Mouse (Mus musculus): ENCODE measurements at regions not wholly inside any gene's neighbourhood (a gene's known extent, or its start where the extent isn't known, plus 50 kb on each side); places are given as distances from the start of the nearest gene placed in this dataset.

GRCm38 (mm10) chrX:167103501-167104246 lies 105.4 kb downstream of the Tmsb4x start:
- WGBS: 36% methylated on average over 12 of the region's 12 CpGs
- 0 out of 2 replicates have a peak overlapping the region, but pooled peaks have one; percentile 27 for H3K27ac ChIP-seq (ENCODE audit: low read depth, low read length)
- no peaks in the 10 kb centered on the region for H3K4me1 ChIP-seq (replicated peaks; ENCODE audit: control insufficient read depth, insufficient read depth, low read length)
- H3K9ac ChIP-seq (ENCODE audit: low read depth, low read length): no peak overlapping the region
- H3K36me3 ChIP-seq (ENCODE audit: control insufficient read depth, insufficient read depth, low read length): no peaks in the 10 kb centered on the region
- peaks cover 14% of the 10 kb centered on the region for H3K27me3 ChIP-seq (ENCODE audit: control insufficient read depth, insufficient read depth, low read length)
- no peak for ATAC-seq (ENCODE audit: low FRiP score)
- no peak overlapping the region for H3K4me3 ChIP-seq (ENCODE audit: low read depth, low read length)
- no peak overlapping the region for H3K4me2 ChIP-seq (replicated peaks; ENCODE audit: low read depth, low read length)
- peak; percentile 10 for DNase-seq (ENCODE audit: low spot score)
- H3K9me3 ChIP-seq (ENCODE audit: control insufficient read depth, low read length): no peaks in the 10 kb centered on the region

GRCm38 (mm10) chrX:167101929-167102328 lies 107.2 kb downstream of the Tmsb4x start:
- H3K27ac ChIP-seq (ENCODE audit: low read depth, low read length): no peak overlapping the region
- no peak overlapping the region for H3K4me3 ChIP-seq (ENCODE audit: low read depth, low read length)
- no peak overlapping the region for H3K9ac ChIP-seq (ENCODE audit: low read depth, low read length)
- H3K4me1 ChIP-seq (replicated peaks; ENCODE audit: control insufficient read depth, insufficient read depth, low read length): no peaks in the 10 kb centered on the region
- no peaks in the 10 kb centered on the region for H3K9me3 ChIP-seq (ENCODE audit: control insufficient read depth, low read length)
- no peak for DNase-seq (ENCODE audit: low spot score)
- no peaks in the 10 kb centered on the region for H3K36me3 ChIP-seq (ENCODE audit: control insufficient read depth, insufficient read depth, low read length)
- peaks cover 14% of the 10 kb centered on the region for H3K27me3 ChIP-seq (ENCODE audit: control insufficient read depth, insufficient read depth, low read length)
- H3K4me2 ChIP-seq (replicated peaks; ENCODE audit: low read depth, low read length): no peak overlapping the region
- no peak for ATAC-seq (ENCODE audit: low FRiP score)
- WGBS: 45% methylated on average over 2 of the region's 2 CpGs

- no peaks in the 10 kb centered on the region for H3K36me3 ChIP-seq (ENCODE audit: control insufficient read depth, insufficient read depth, low read length)
- no peak overlapping the region for H3K4me2 ChIP-seq (replicated peaks; ENCODE audit: low read depth, low read length)
- no peak overlapping the region for H3K27ac ChIP-seq (ENCODE audit: low read depth, low read length)
- H3K4me1 ChIP-seq (replicated peaks; ENCODE audit: control insufficient read depth, insufficient read depth, low read length): no peaks in the 10 kb centered on the region
- 59% methylated on average over 6 of the region's 6 CpGs for WGBS
- H3K27me3 ChIP-seq (ENCODE audit: control insufficient read depth, insufficient read depth, low read length): peaks cover 6% of the 10 kb centered on the region
- no peak overlapping the region for H3K4me3 ChIP-seq (ENCODE audit: low read depth, low read length)
- H3K9ac ChIP-seq (ENCODE audit: low read depth, low read length): no peak overlapping the region
- DNase-seq (ENCODE audit: low spot score) (no peak), ATAC-seq (ENCODE audit: low FRiP score) (no peak)
- H3K9me3 ChIP-seq (ENCODE audit: control insufficient read depth, low read length): no peaks in the 10 kb centered on the region
Measured at GRCm38 (mm10) chrX:167099411-167099810, 109.7 kb downstream of the Tmsb4x start.

GRCm38 (mm10) chrX:167098914-167099313 lies 110.2 kb downstream of the Tmsb4x start:
- ATAC-seq (ENCODE audit: low FRiP score) (no peak), DNase-seq (ENCODE audit: low spot score) (no peak)
- Histone ChIP-seq H3K9ac (ENCODE audit: low read depth, low read length) (no peak overlapping the region), H3K36me3 (ENCODE audit: control insufficient read depth, insufficient read depth, low read length) (no peaks in the 10 kb centered on the region), H3K27me3 (ENCODE audit: control insufficient read depth, insufficient read depth, low read length) (peaks cover 4% of the 10 kb centered on the region), H3K4me3 (ENCODE audit: low read depth, low read length) (no peak overlapping the region), H3K4me1 (replicated peaks; ENCODE audit: control insufficient read depth, insufficient read depth, low read length) (no peaks in the 10 kb centered on the region), H3K9me3 (ENCODE audit: control insufficient read depth, low read length) (no peaks in the 10 kb centered on the region), H3K27ac (ENCODE audit: low read depth, low read length) (no peak overlapping the region), H3K4me2 (replicated peaks; ENCODE audit: low read depth, low read length) (no peak overlapping the region)
- WGBS: 70% methylated on average over 3 of the region's 3 CpGs

- Histone ChIP-seq H3K4me2 (replicated peaks; ENCODE audit: low read depth, low read length) (no peak overlapping the region), H3K9me3 (ENCODE audit: control insufficient read depth, low read length) (no peaks in the 10 kb centered on the region), H3K4me3 (ENCODE audit: low read depth, low read length) (no peak overlapping the region), H3K27ac (ENCODE audit: low read depth, low read length) (no peak overlapping the region), H3K27me3 (ENCODE audit: control insufficient read depth, insufficient read depth, low read length) (no peaks in the 10 kb centered on the region), H3K36me3 (ENCODE audit: control insufficient read depth, insufficient read depth, low read length) (no peaks in the 10 kb centered on the region), H3K9ac (ENCODE audit: low read depth, low read length) (no peak overlapping the region), H3K4me1 (replicated peaks; ENCODE audit: control insufficient read depth, insufficient read depth, low read length) (no peaks in the 10 kb centered on the region)
- DNase-seq (ENCODE audit: low spot score): no peak
- ATAC-seq (ENCODE audit: low FRiP score): no peak
- WGBS: 80% methylated on average over 1 of the region's 1 CpGs
Measured at GRCm38 (mm10) chrX:167091841-167092240, 117.3 kb downstream of the Tmsb4x start.

GRCm38 (mm10) chrX:167088930-167089329 lies 120.2 kb downstream of the Tmsb4x start:
- WGBS: 71% methylated on average over 3 of the region's 3 CpGs
- no peak overlapping the region for H3K9ac ChIP-seq (ENCODE audit: low read depth, low read length)
- H3K27ac ChIP-seq (ENCODE audit: low read depth, low read length): no peak overlapping the region
- no peaks in the 10 kb centered on the region for H3K27me3 ChIP-seq (ENCODE audit: control insufficient read depth, insufficient read depth, low read length)
- H3K4me3 ChIP-seq (ENCODE audit: low read depth, low read length): no peak overlapping the region
- H3K36me3 ChIP-seq (ENCODE audit: control insufficient read depth, insufficient read depth, low read length): no peaks in the 10 kb centered on the region
- no peak for DNase-seq (ENCODE audit: low spot score)
- H3K9me3 ChIP-seq (ENCODE audit: control insufficient read depth, low read length): no peaks in the 10 kb centered on the region
- H3K4me1 ChIP-seq (replicated peaks; ENCODE audit: control insufficient read depth, insufficient read depth, low read length): no peaks in the 10 kb centered on the region
- H3K4me2 ChIP-seq (replicated peaks; ENCODE audit: low read depth, low read length): no peak overlapping the region
- ATAC-seq (ENCODE audit: low FRiP score): no peak

- no peak for ATAC-seq (ENCODE audit: low FRiP score)
- no peak overlapping the region for H3K27ac ChIP-seq (ENCODE audit: low read depth, low read length)
- H3K4me1 ChIP-seq (replicated peaks; ENCODE audit: control insufficient read depth, insufficient read depth, low read length): no peaks in the 10 kb centered on the region
- 33% methylated on average over 2 of the region's 2 CpGs for WGBS
- H3K36me3 ChIP-seq (ENCODE audit: control insufficient read depth, insufficient read depth, low read length): no peaks in the 10 kb centered on the region
- no peak for DNase-seq (ENCODE audit: low spot score)
- no peak overlapping the region for H3K4me2 ChIP-seq (replicated peaks; ENCODE audit: low read depth, low read length)
- no peak overlapping the region for H3K9ac ChIP-seq (ENCODE audit: low read depth, low read length)
- no peak overlapping the region for H3K4me3 ChIP-seq (ENCODE audit: low read depth, low read length)
- H3K9me3 ChIP-seq (ENCODE audit: control insufficient read depth, low read length): no peaks in the 10 kb centered on the region
- no peaks in the 10 kb centered on the region for H3K27me3 ChIP-seq (ENCODE audit: control insufficient read depth, insufficient read depth, low read length)
Measured at GRCm38 (mm10) chrX:167088438-167088837, 120.7 kb downstream of the Tmsb4x start.

GRCm38 (mm10) chrX:167080821-167081220 lies 128.3 kb downstream of the Tmsb4x start:
- WGBS: 74% methylated on average over 3 of the region's 3 CpGs
- H3K4me2 ChIP-seq (replicated peaks; ENCODE audit: low read depth, low read length): no peak overlapping the region

GRCm38 (mm10) chrX:167069075-167069474 lies 140.0 kb downstream of the Tmsb4x start:
- H3K27me3 ChIP-seq (ENCODE audit: control insufficient read depth, insufficient read depth, low read length): peaks cover 6% of the 10 kb centered on the region; the same call in 1 of the 2 replicates
- no peaks in the 10 kb centered on the region for H3K4me1 ChIP-seq (replicated peaks; ENCODE audit: control insufficient read depth, insufficient read depth, low read length)
- no peak overlapping the region for H3K9ac ChIP-seq (ENCODE audit: low read depth, low read length)
- no peak overlapping the region for H3K4me3 ChIP-seq (ENCODE audit: low read depth, low read length)
- H3K4me2 ChIP-seq (replicated peaks; ENCODE audit: low read depth, low read length): no peak overlapping the region
- H3K27ac ChIP-seq (ENCODE audit: low read depth, low read length): no peak overlapping the region
- DNase-seq (ENCODE audit: low spot score) (no peak), ATAC-seq (ENCODE audit: low FRiP score) (no peak)
- WGBS: 75% methylated on average over 2 of the region's 2 CpGs
- H3K36me3 ChIP-seq (ENCODE audit: control insufficient read depth, insufficient read depth, low read length): no peaks in the 10 kb centered on the region
- H3K9me3 ChIP-seq (ENCODE audit: control insufficient read depth, low read length): no peaks in the 10 kb centered on the region

More at GRCm38 (mm10) chrX:167080821-167081220, 128.3 kb downstream of the Tmsb4x start:
- no peak overlapping the region for H3K9ac ChIP-seq (ENCODE audit: low read depth, low read length)
- DNase-seq (ENCODE audit: low spot score) (no peak), ATAC-seq (ENCODE audit: low FRiP score) (no peak)
- H3K27me3 ChIP-seq (ENCODE audit: control insufficient read depth, insufficient read depth, low read length): no peaks in the 10 kb centered on the region
- no peak overlapping the region for H3K27ac ChIP-seq (ENCODE audit: low read depth, low read length)
- H3K4me1 ChIP-seq (replicated peaks; ENCODE audit: control insufficient read depth, insufficient read depth, low read length): no peaks in the 10 kb centered on the region
- no peaks in the 10 kb centered on the region for H3K9me3 ChIP-seq (ENCODE audit: control insufficient read depth, low read length)
- H3K36me3 ChIP-seq (ENCODE audit: control insufficient read depth, insufficient read depth, low read length): no peaks in the 10 kb centered on the region
- no peak overlapping the region for H3K4me3 ChIP-seq (ENCODE audit: low read depth, low read length)

All from hindbrain, embryonic 11.5 days (tissue).